Mouse (Mus musculus): ENCODE data around the gene Glipr2.

Gene Glipr2

GRCm38 (mm10) chr4:44004623-44005409 lies 47.6 kb downstream of the Glipr2 start:
- DNase-seq (ENCODE audit: low spot score in 2 of 2), result no peak

GRCm38 (mm10) chr4:44010176-44010575 lies 53.0 kb downstream of the Glipr2 start:
- no peak for DNase-seq (ENCODE audit: low spot score in 2 of 2)

GRCm38 (mm10) chr4:44010893-44011292 lies 53.7 kb downstream of the Glipr2 start:
- no peak for DNase-seq (ENCODE audit: low spot score in 2 of 2)

GRCm38 (mm10) chr4:44011799-44012198 lies 54.6 kb downstream of the Glipr2 start:
- no peak for DNase-seq (ENCODE audit: low spot score in 2 of 2)

GRCm38 (mm10) chr4:44012376-44013367 lies 55.5 kb downstream of the Glipr2 start:
- DNase-seq (ENCODE audit: low spot score in 2 of 2), result peak; percentile 85 to 87

GRCm38 (mm10) chr4:44013391-44014070 lies 56.3 kb downstream of the Glipr2 start:
- no peak for DNase-seq (ENCODE audit: low spot score in 2 of 2)

GRCm38 (mm10) chr4:44016071-44016470 lies 58.9 kb downstream of the Glipr2 start:
- DNase-seq (ENCODE audit: low spot score in 2 of 2), result peak in 1 of 2 experiments; percentile 16

- no peak for DNase-seq (ENCODE audit: low spot score in 2 of 2)
Observed at GRCm38 (mm10) chr4:44016791-44017190, 59.6 kb downstream of the Glipr2 start.

GRCm38 (mm10) chr4:44022323-44022722 lies 65.1 kb downstream of the Glipr2 start:
- peak; percentile 58 to 65 for DNase-seq (ENCODE audit: low spot score in 2 of 2)

GRCm38 (mm10) chr4:44022766-44023165 lies 65.6 kb downstream of the Glipr2 start:
- DNase-seq (ENCODE audit: low spot score in 2 of 2), result no peak

GRCm38 (mm10) chr4:44023681-44024080 lies 66.5 kb downstream of the Glipr2 start:
- DNase-seq (ENCODE audit: low spot score in 2 of 2), result no peak

GRCm38 (mm10) chr4:44024241-44024640 lies 67.0 kb downstream of the Glipr2 start:
- DNase-seq (ENCODE audit: low spot score in 2 of 2), result no peak

GRCm38 (mm10) chr4:44025570-44025969 lies 68.4 kb downstream of the Glipr2 start:
- no peak for DNase-seq (ENCODE audit: low spot score in 2 of 2)
